Mouse (Mus musculus): ENCODE measurements around the gene Syt16.

DNA sequence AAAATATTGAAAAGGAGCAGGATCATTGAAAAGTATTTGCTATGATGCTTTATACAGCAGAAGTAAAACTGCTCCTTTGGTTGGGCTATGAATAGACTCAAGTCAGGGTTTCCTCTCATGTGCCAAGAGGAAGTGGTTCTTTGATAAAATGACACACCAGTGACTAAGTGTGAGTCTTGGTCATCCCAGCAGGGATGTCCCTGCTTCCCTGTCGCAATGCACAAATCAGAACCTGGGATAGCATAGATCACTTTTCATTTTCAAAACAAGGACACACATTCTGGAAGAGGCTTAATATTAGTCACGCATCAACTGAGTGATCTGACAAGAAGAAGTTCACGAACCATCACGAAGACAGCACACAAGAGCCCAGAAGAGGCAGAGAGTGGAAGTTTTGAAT is 195.1 kb downstream of the Syt16 start:
- TF ChIP-seq CTCF (IDR thresholded peaks at IDR 0.05; ENCODE audit: borderline replicate concordance, insufficient read depth, low read length) (no peak), POLR2A (IDR thresholded peaks at IDR 0.05; ENCODE audit: low read depth, low read length) (no peak)

All from embryonic fibroblast, embryonic 13.5 days (primary cell).